28 mouse cellular contexts compared by ENCODE assay signal in genomic region chr8:125795341-125795740, GRCm38 (mm10).
DNase-seq lines count a peak whose midpoint lies in the region; ATAC-seq and TF ChIP-seq lines count a peak whose summit lies in the region.
"Had no signal": no experiment of that assay in that cellular context is flagged by ENCODE, and none has a peak within 500 bp of the region (broad histone marks: within the 10 kb centered on the region; RNA-seq: fewer than 3 reads in every experiment).

No protein-coding gene starts in this region.

- H3K4me3 ChIP-seq in lung, postnatal 0 days (ENCODE audit: low read depth, low read length): no peak overlapping the region
- H3K4me3 ChIP-seq: gastrocnemius, adult 2 months; heart, embryonic 13.5 days; hindbrain, embryonic 13.5 days; limb, embryonic 10.5 days; limb, embryonic 15.5 days; liver, embryonic 13.5 days; midbrain, embryonic 13.5 days; neural tube, embryonic 13.5 days had no signal

- no peak overlapping the region for H3K27ac ChIP-seq in lung, postnatal 0 days (ENCODE audit: low read length)
- H3K27ac ChIP-seq: gastrocnemius, adult 2 months; heart, embryonic 13.5 days; hindbrain, embryonic 13.5 days; limb, embryonic 10.5 days; limb, embryonic 15.5 days; liver, embryonic 13.5 days; macrophage; midbrain, embryonic 13.5 days; neural tube, embryonic 13.5 days had no signal

- H3K9me3 ChIP-seq in lung, postnatal 0 days (ENCODE audit: low read length): no peaks in the 10 kb centered on the region
- H3K9me3 ChIP-seq: heart, embryonic 13.5 days; hindbrain, embryonic 13.5 days; limb, embryonic 10.5 days; limb, embryonic 15.5 days; liver, embryonic 13.5 days; midbrain, embryonic 13.5 days; neural tube, embryonic 13.5 days had no signal

- TF ChIP-seq CTCF in lung, postnatal 0 days (IDR thresholded peaks at IDR 0.05): no peak

- H3K36me3 ChIP-seq in lung, postnatal 0 days (ENCODE audit: insufficient read depth, low read length): no peaks in the 10 kb centered on the region
- H3K36me3 ChIP-seq: heart, embryonic 13.5 days; limb, embryonic 10.5 days; limb, embryonic 15.5 days; liver, embryonic 13.5 days; midbrain, embryonic 13.5 days; neural tube, embryonic 13.5 days had no signal

- WGBS in lung, postnatal 0 days: 64% methylated on average over 2 of the region's 2 CpGs

- no peak overlapping the region for H3K4me2 ChIP-seq in lung, postnatal 0 days (replicated peaks; ENCODE audit: low read depth, low read length)
- H3K4me2 ChIP-seq: heart, embryonic 13.5 days; hindbrain, embryonic 13.5 days; limb, embryonic 15.5 days; liver, embryonic 13.5 days; midbrain, embryonic 13.5 days; neural tube, embryonic 13.5 days had no signal

- no peaks in the 10 kb centered on the region for H3K4me1 ChIP-seq in lung, postnatal 0 days (ENCODE audit: insufficient read depth, low read depth, low read length)
- H3K4me1 ChIP-seq: hindbrain, embryonic 13.5 days; limb, embryonic 10.5 days; neural tube, embryonic 13.5 days had no signal

- no peaks in the 10 kb centered on the region for H3K27me3 ChIP-seq in lung, postnatal 0 days (replicated peaks; ENCODE audit: insufficient read depth, low read length)
- H3K27me3 ChIP-seq: heart, embryonic 13.5 days; hindbrain, embryonic 13.5 days; limb, embryonic 15.5 days; liver, embryonic 13.5 days; midbrain, embryonic 13.5 days; neural tube, embryonic 13.5 days had no signal

- intact Hi-C loops in heart, postnatal 36 days (cut with DNase I): no loop called here

- DNase-seq in heart, postnatal 4 days: peak; percentile 36
- no peak for DNase-seq in heart, postnatal 36 days
- DNase-seq in kidney, postnatal 10 days: peak; percentile 37
- DNase-seq in kidney, postnatal 36 days: no peak
- peak; percentile 69 for DNase-seq in lung, postnatal 0 days (ENCODE audit: low spot score)
- DNase-seq in lung, postnatal 36 days: peak; percentile 57
- DNase-seq in testis, postnatal 14 days (ENCODE audit: low spot score): no peak
- DNase-seq: adrenal gland, postnatal 14 days; cerebellum, adult 11 months; cerebellum, adult 9-10 months; cerebellum, postnatal 36 days; gastrocnemius, adult 2 months; gastrocnemius, postnatal 36 days; heart, adult 18-20 months; layer of hippocampus, adult 9-11 months; liver, embryonic 13.5 days; right cerebral cortex, postnatal 4 days; thymus, postnatal 4 days had no signal

- no peak overlapping the region for H3K9ac ChIP-seq in lung, postnatal 0 days (replicated peaks; ENCODE audit: low read depth)
- H3K9ac ChIP-seq: heart, embryonic 13.5 days; hindbrain, embryonic 13.5 days; limb, embryonic 15.5 days; liver, embryonic 13.5 days; midbrain, embryonic 13.5 days; neural tube, embryonic 13.5 days had no signal

- ATAC-seq in lung, postnatal 0 days: peak; percentile 75
- ATAC-seq: forebrain, embryonic 16.5 days; intestine, embryonic 16.5 days; midbrain, embryonic 13.5 days; Patski had no signal

- TF ChIP-seq EP300 in lung, postnatal 0 days (IDR thresholded peaks at IDR 0.05): no peak

Comparison
In these comparisons a context has a peak if more than half of its experiments do, and no peak if none do; other contexts are left out.
1. DNase-seq: peak in heart, postnatal 4 days (single experiment), kidney, postnatal 10 days (single experiment), lung, postnatal 0 days (single experiment) and lung, postnatal 36 days (single experiment); none in heart, postnatal 36 days (0 of 2), kidney, postnatal 36 days (0 of 2) and testis, postnatal 14 days (single experiment).